Mouse (Mus musculus) gastrocnemius, postnatal 25 days (tissue): ENCODE measurements around the gene Gm3676. TPM values are rescaled to one million over a fixed set of nuclear protein-coding genes. Genes with fewer than 3 reads are reported as not detected.
"Not testable (repeated sequence)": the region's sequence is repeated elsewhere in the genome, so short reads cannot be mapped to it uniquely, and the experiment has no call there.

ENCODE experiments used
- DNase-seq: peaks from one replicate; pipeline ENCODE4 v3.0.0; 2022
- long read RNA-seq, 2 experiments: library from polyadenylated mRNA; stranded (forward); transcript quantifications; one replicate each; pipeline ENCODE4 v2.0.0; 2021
- total RNA-seq, 2 experiments: library from RNA; stranded (reverse); gene quantifications; 1 replicate in 1 of 2; 2 replicates in 1 of 2; pipeline ENCODE4 v1.2.3; 2021

Gm3676 gene
- total RNA-seq = not detected
- long read RNA-seq, experiment 1 = 0 reads
- long read RNA-seq, experiment 2 = 0 reads

DNA sequence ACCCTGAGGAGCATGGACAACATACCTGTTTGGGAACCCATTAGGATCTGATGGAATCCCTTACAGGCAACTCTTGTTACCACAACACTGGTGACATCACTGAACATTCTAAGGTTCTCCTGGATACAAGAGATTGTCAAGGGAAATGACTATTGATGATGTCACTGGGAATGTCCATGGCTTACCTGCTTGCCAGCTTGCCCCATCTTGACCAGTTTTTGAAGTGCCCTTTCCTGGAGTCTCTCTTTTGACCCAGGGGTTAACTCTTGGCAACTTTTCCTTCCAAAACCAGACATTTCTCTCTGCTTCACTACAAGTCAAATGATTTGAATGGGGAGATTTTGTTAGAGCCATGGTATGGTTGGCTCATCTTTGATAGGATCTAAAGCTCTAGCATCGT, at the start of gene Gm3676:
TSS of gene Gm3676 (minus strand) at position 101 of the 400 bp plus-strand sequence.
- not testable (repeated sequence) for DNase-seq

DNA sequence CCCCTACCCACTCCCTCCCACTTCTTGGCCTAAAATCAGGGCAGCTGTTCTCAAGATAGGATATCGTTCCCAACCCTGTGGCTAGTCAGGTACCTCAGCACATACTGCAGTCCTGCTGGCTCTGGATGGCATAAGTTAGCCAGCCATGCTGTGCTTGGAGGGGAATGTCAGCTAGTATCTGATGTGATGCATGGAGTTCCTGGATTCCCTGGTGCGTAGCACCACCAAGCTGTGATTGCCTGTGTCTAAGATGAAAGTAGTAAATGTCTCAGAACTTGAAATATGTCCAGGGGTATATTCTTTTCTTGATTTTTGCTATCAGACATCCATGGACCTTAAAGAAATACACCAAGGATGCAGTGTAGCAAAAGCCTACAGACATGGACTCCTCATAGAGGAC, 1.9 kb upstream of the Gm3676 start:
- DNase-seq = not testable (repeated sequence)

DNA sequence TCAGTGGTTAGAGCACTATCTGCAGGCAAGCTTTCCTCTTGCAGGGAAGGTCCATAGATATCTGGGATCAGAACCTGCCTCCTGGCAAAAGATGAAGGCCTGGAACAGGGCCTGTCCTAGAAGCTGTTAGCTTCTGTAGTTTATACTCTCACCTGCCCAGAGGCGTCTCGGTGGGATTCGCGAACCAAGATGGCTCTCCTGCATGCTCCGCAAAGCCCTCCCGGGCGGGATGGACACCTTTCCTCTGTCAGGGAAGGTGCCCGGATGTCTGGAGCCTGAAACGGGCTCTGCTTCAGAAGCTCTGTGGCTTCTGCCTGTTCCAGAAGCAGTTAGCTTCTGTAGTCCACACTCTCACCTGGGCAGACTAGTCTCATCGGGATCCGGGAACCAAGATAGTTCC, 16.1 kb downstream of the Gm3676 start:
- not testable (repeated sequence) for DNase-seq

DNA sequence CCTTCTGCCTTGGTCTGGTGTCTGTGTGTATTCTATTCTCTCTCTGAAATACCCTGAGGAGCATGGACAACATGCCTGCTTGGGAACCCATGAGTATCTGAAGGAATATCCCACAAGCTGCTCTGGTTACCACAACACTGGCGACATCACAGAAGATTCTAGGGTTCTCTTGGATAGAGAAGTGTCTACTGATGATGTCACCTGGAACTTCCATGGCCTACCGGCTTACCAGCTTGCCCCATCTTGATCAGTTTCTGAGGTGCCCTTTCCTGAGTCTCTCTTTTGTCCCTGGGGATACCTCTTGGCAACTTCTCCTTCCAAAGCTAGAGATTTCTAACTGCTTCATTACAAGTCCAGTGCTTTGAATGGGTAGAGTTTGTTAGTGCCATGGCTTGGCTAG, 21.8 kb downstream of the Gm3676 start, which contains the start of gene Gm3072:
TSS of gene Gm3072 (minus strand) at position 101 of the 400 bp plus-strand sequence.
- DNase-seq = not testable (repeated sequence)

DNA sequence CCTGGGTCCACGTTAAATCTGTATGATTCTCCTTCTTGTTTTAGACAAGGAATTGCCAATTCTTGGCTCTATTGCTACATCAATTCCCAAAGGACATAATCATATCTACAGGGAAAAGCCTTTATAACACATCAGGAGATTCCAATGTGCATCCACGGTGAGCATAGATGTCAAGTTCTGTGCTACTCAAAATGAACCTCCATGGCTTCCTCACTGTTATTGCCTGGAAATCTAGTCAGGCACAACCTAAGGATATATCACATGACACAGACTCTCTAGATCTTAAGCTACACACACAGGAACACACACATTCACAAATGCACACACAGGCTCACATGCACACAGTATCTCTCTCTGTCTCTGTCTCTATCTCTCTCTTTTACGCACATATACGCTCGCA, 23.8 kb downstream of the Gm3676 start:
- DNase-seq = not testable (repeated sequence)

DNA sequence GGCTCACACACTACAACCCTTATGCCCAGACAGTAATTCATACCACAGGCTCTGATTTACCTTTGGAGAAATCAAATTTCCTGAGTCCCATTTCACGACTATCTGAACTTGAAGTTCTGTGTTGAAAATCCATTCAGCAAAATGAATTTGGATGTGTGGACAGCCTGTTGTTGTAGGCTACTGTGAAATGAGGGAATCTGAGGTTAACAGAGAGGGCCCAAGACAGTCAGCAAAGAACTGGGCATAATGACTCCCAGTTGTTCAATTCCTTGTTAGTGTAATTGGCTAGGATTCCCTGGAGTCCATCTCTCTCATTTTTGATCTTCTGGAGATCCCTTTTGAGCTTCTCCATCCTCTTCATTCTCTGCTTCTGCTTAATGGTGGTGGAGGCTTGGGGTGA, 35.6 kb downstream of the Gm3676 start:
- DNase-seq = not testable (repeated sequence)

DNA sequence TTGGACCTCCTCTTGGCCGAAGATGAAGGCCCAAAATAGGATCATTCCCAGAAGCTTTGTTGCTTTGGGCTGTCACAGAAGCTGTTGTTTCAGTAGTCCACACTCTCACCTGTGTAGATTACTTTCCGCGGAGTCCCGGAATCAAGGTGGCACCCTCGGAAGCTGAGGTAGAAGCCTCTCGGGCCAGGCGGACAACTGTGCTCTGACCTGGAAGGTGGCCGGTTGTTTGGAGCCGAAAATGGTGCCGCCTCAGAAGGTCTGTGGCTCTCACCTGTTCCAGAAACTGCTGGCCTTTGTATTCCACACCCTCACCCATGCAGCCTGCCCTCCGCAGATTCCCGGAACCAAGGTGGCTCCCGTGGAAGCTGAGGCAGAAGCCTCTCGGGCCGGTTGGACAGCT, 45.4 kb downstream of the Gm3676 start:
- DNase-seq = not testable (repeated sequence)

Other genes starting within 250 kb of the Gm3676 start
- gene Gm6482, start 238.2 kb downstream of the Gm3676 start, total RNA-seq = not detected
- gene Gm7954, start 193.0 kb downstream of the Gm3676 start, total RNA-seq = not detected
- gene Gm3486, start 157.0 kb downstream of the Gm3676 start, total RNA-seq = not detected
- not detected for gene Gm7970, start 90.9 kb downstream of the Gm3676 start, total RNA-seq
- not detected for gene 1700049E17Rik2, start 73.3 kb downstream of the Gm3676 start, total RNA-seq
- not detected for gene Gm3072, start 21.9 kb downstream of the Gm3676 start, total RNA-seq
- gene Gm8068, start 55.4 kb upstream of the Gm3676 start, total RNA-seq = not detected
- not detected for gene Gm7929, start 104.1 kb upstream of the Gm3676 start, total RNA-seq
- gene Gm47189, start 126.0 kb upstream of the Gm3676 start, total RNA-seq = not detected